Mouse (Mus musculus): ENCODE results near the gene Pirb.

- TF ChIP-seq POLR2A (IDR thresholded peaks at IDR 0.05; ENCODE audit: insufficient read depth, low read depth, low read length) (no peak), CTCF (IDR thresholded peaks at IDR 0.05) (no peak), EP300 (IDR thresholded peaks at IDR 0.05; ENCODE audit: insufficient read depth, low read depth, low read length) (no peak)
These were observed 55.5 kb downstream of the Pirb start for GRCm38 (mm10) chr7:3664524-3665214.
